Mouse (Mus musculus) CH12.LX (cell line): Measurements from ENCODE around the gene Arfgap3.

Experiments used
- MAX ChIP-seq: IDR thresholded peaks from 2 replicates; pipeline ENCODE4 v1.6.1; 2011; ENCODE audit warnings: low read length, improper control_type of control experiment
- POLR2A ChIP-seq: IDR thresholded peaks from 2 replicates; pipeline ENCODE4 v1.6.1; 2011; ENCODE audit warnings: low read depth, mild to moderate bottlenecking, improper control_type of control experiment, low read length
- POLR2AphosphoS2 ChIP-seq: IDR thresholded peaks from 2 replicates; pipeline ENCODE4 v1.6.1; 2011; ENCODE audit warnings: low read depth, low read length, improper control_type of control experiment
- USF2 ChIP-seq: conservative IDR thresholded peaks from 2 replicates; pipeline ENCODE4 v1.6.1; 2011; ENCODE audit warnings: low read depth, low read length, improper control_type of control experiment

GRCm38 (mm10) chr15:83293706-83294645 lies 56.1 kb downstream of the Arfgap3 start:
- no peak for TF ChIP-seq POLR2A
- no peak for TF ChIP-seq MAX
- no peak for TF ChIP-seq POLR2AphosphoS2
- no peak for TF ChIP-seq USF2
